In genomic region chr17:26011841-26012460, GRCm38 (mm10) we compare ENCODE assay signal across 7 mouse cellular contexts. TPM values are rescaled to one million over a fixed set of nuclear protein-coding genes. Genes with fewer than 3 reads are reported as not detected.
DNase-seq lines count a peak whose midpoint lies in the region; ATAC-seq and TF ChIP-seq lines count a peak whose summit lies in the region.

No protein-coding gene starts in this region.

- H3K9ac ChIP-seq in intestine, postnatal 0 days (ENCODE audit: low read depth, low read length): no peak overlapping the region
- no peak overlapping the region for H3K9ac ChIP-seq in limb, embryonic 12.5 days (replicated peaks)
- H3K9ac ChIP-seq in midbrain, embryonic 15.5 days: no peak overlapping the region

- no peaks in the 10 kb centered on the region for H3K27me3 ChIP-seq in intestine, postnatal 0 days (replicated peaks; ENCODE audit: control insufficient read depth, insufficient read depth, low read length)
- no peaks in the 10 kb centered on the region for H3K27me3 ChIP-seq in limb, embryonic 12.5 days
- no peaks in the 10 kb centered on the region for H3K27me3 ChIP-seq in midbrain, embryonic 15.5 days (replicated peaks)

- H3K4me1 ChIP-seq in intestine, postnatal 0 days (replicated peaks; ENCODE audit: control insufficient read depth, insufficient read depth, low read length): no peaks in the 10 kb centered on the region
- H3K4me1 ChIP-seq in limb, embryonic 12.5 days (replicated peaks): peaks cover 5% of the 10 kb centered on the region; the same call in 1 of the 2 replicates
- H3K4me1 ChIP-seq in midbrain, embryonic 15.5 days: peaks cover 4% of the 10 kb centered on the region; the same call in 1 of the 2 replicates

- H3K4me3 ChIP-seq in intestine, postnatal 0 days (ENCODE audit: low read depth, low read length): no peak overlapping the region
- no peak overlapping the region for H3K4me3 ChIP-seq in limb, embryonic 12.5 days (replicated peaks)
- no peak overlapping the region for H3K4me3 ChIP-seq in midbrain, embryonic 15.5 days

- ATAC-seq in intestine, postnatal 0 days: peak; percentile 82
- no peak for ATAC-seq in limb, embryonic 12.5 days (ENCODE audit: insufficient number of reproducible peaks, insufficient read depth, low FRiP score, low TSS enrichment, low read depth)
- ATAC-seq in midbrain, embryonic 15.5 days (replicated peaks): peak; percentile 65; the same call in 1 of the 2 replicates

- 9% methylated on average over 15 of the region's 15 CpGs for WGBS in intestine, postnatal 0 days
- WGBS in limb, embryonic 12.5 days: 7% methylated on average over 15 of the region's 15 CpGs
- WGBS in midbrain, embryonic 15.5 days: 12% methylated on average over 15 of the region's 15 CpGs

- H3K4me2 ChIP-seq in intestine, postnatal 0 days (replicated peaks; ENCODE audit: low read depth): peak overlapping the region; percentile 31; the same call in 1 of the 2 replicates
- H3K4me2 ChIP-seq in limb, embryonic 12.5 days: peak overlapping the region; percentile 30
- no peak overlapping the region for H3K4me2 ChIP-seq in midbrain, embryonic 15.5 days

- peak; percentile 68 for DNase-seq in adrenal gland, adult 8-10 months
- peak; percentile 67 for DNase-seq in embryo, embryonic 11.5 days (ENCODE audit: low read depth, low spot score)
- DNase-seq in heart, adult 11 months: peak; percentile 98
- peak; percentile 48 to 82 for DNase-seq in spleen, adult 18-20 months

- peak; percentile 80 for TF ChIP-seq CTCF in intestine, postnatal 0 days (IDR thresholded peaks at IDR 0.05; ENCODE audit: low read depth)

- H3K9me3 ChIP-seq in intestine, postnatal 0 days (ENCODE audit: control insufficient read depth): no peaks in the 10 kb centered on the region
- no peaks in the 10 kb centered on the region for H3K9me3 ChIP-seq in limb, embryonic 12.5 days
- no peaks in the 10 kb centered on the region for H3K9me3 ChIP-seq in midbrain, embryonic 15.5 days

- H3K27ac ChIP-seq in intestine, postnatal 0 days (ENCODE audit: low read depth, low read length): peak overlapping the region; percentile 35; the same call in 1 of the 2 replicates
- no peak overlapping the region for H3K27ac ChIP-seq in limb, embryonic 12.5 days
- H3K27ac ChIP-seq in midbrain, embryonic 15.5 days: no peak overlapping the region

- H3K36me3 ChIP-seq in intestine, postnatal 0 days (ENCODE audit: control insufficient read depth, insufficient read depth): peaks cover 35% of the 10 kb centered on the region
- H3K36me3 ChIP-seq in limb, embryonic 12.5 days: peaks cover 59% of the 10 kb centered on the region
- H3K36me3 ChIP-seq in midbrain, embryonic 15.5 days (replicated peaks): peaks cover 27% of the 10 kb centered on the region

RNA-seq across cellular contexts. Expression of gene Capn15, which starts 26.4 kb away (rescaled TPM):
- total RNA-seq in adrenal gland, adult 8-10 months (2022): 10 to 100 TPM; 20.1 to 34.6 (median 24.9) TPM
- polyA plus RNA-seq in intestine, postnatal 0 days (2015; fragmentation: Nextera tagmentation; extraction: Ambion mirVana): 29.5 and 37.4 TPM in 2 replicates
- 32.8 and 33.9 TPM in 2 replicates for polyA plus RNA-seq in limb, embryonic 12.5 days (2016; fragmentation: Nextera tagmentation; extraction: Ambion mirVana)
- polyA plus RNA-seq in midbrain, embryonic 15.5 days (2015; fragmentation: Nextera tagmentation; extraction: Ambion mirVana): 22.2 and 23.8 TPM in 2 replicates

RNA-seq across cellular contexts. Expression of gene Rab11fip3, which starts 57.4 kb away (rescaled TPM):
- 10 to 100 TPM; 22.7 to 37.2 (median 29.9) TPM for total RNA-seq in adrenal gland, adult 8-10 months (2022)
- 32.3 and 37.5 TPM in 2 replicates for polyA plus RNA-seq in intestine, postnatal 0 days (2015; fragmentation: Nextera tagmentation; extraction: Ambion mirVana)
- 25.0 and 26.9 TPM in 2 replicates for polyA plus RNA-seq in limb, embryonic 12.5 days (2016; fragmentation: Nextera tagmentation; extraction: Ambion mirVana)
- 32.2 and 32.6 TPM in 2 replicates for polyA plus RNA-seq in midbrain, embryonic 15.5 days (2015; fragmentation: Nextera tagmentation; extraction: Ambion mirVana)

RNA-seq across cellular contexts. Expression of gene A930017K11Rik, which starts 59.6 kb away (rescaled TPM):
- total RNA-seq in adrenal gland, adult 8-10 months (2022): not detected
- 0.05 and 0.09 TPM in 2 replicates for polyA plus RNA-seq in intestine, postnatal 0 days (2015; fragmentation: Nextera tagmentation; extraction: Ambion mirVana)
- polyA plus RNA-seq in limb, embryonic 12.5 days (2016; fragmentation: Nextera tagmentation; extraction: Ambion mirVana): 0.10 and 0.27 TPM in 2 replicates
- 3.1 and 6.1 TPM in 2 replicates for polyA plus RNA-seq in midbrain, embryonic 15.5 days (2015; fragmentation: Nextera tagmentation; extraction: Ambion mirVana)
